Mouse (Mus musculus) hindbrain, postnatal 0 days (tissue): Measurements from ENCODE around the gene Trappc2l. TPM values are rescaled to one million over a fixed set of nuclear protein-coding genes. Genes with fewer than 3 reads are reported as not detected.

ENCODE experiments used
- ATAC-seq: fragments of 200-750 bp; cut with Nextera tagmentation; 2 replicates; pipeline ENCODE4 v1.8.0; 2017; ENCODE audit warnings: mild to moderate bottlenecking, moderate TSS enrichment, moderate library complexity
- DNase-seq: peaks from one replicate; pipeline ENCODE4 v3.0.0-alpha.2; 2015; ENCODE audit warnings: low spot score
- H3K27ac ChIP-seq: fragments of 300-500 bp; sonication (generic); 2 replicates; pipeline ENCODE4 v1.5.1; 2014; ENCODE audit warnings: mild to moderate bottlenecking
- H3K27me3 ChIP-seq: fragments of 300-500 bp; sonication (generic); 2 replicates; pipeline ENCODE4 v1.6.1; 2014; ENCODE audit warnings: low read length, mixed read lengths; ENCODE audit not compliant: insufficient read depth
- H3K36me3 ChIP-seq: fragments of 300-500 bp; sonication (generic); 2 replicates; pipeline ENCODE4 v1.6.1; 2014; ENCODE audit warnings: low read length, mixed read lengths; ENCODE audit not compliant: insufficient read depth
- H3K4me1 ChIP-seq: fragments of 300-500 bp; sonication (generic); 2 replicates; pipeline ENCODE4 v1.6.1; 2014; ENCODE audit warnings: antibody characterized with exemption, low read length, mixed read lengths; ENCODE audit not compliant: insufficient read depth
- H3K4me2 ChIP-seq: fragments of 300-500 bp; sonication (generic); 2 replicates; pipeline ENCODE4 v1.6.1; 2014; ENCODE audit warnings: low read depth, mild to moderate bottlenecking, low read length, moderate library complexity, mixed read lengths
- H3K4me3 ChIP-seq: fragments of 300-500 bp; sonication (generic); 2 replicates; pipeline ENCODE4 v1.5.1; 2014; ENCODE audit warnings: low read length
- H3K9ac ChIP-seq: fragments of 300-500 bp; sonication (generic); replicated peaks from 2 replicates; pipeline ENCODE4 v1.6.1; 2014; ENCODE audit warnings: mild to moderate bottlenecking, low read length, moderate library complexity, mixed read lengths
- H3K9me3 ChIP-seq: fragments of 300-500 bp; sonication (generic); 2 replicates; pipeline ENCODE4 v1.6.1; 2016; ENCODE audit warnings: low read length, mixed read lengths
- CTCF ChIP-seq: IDR thresholded peaks from 2 replicates; pipeline ENCODE4 v1.5.1; 2016; ENCODE audit warnings: antibody characterized with exemption, control low read depth, low read depth
- WGBS: fragments of 180-500 bp; shearing (Covaris S2); extraction: QIAGEN DNeasy Blood & Tissue Kit; methylation state at CpG from one replicate; pipeline ENCODE4 v1.1.7; 2014; 5-methylcytosine and 5-hydroxymethylcytosine counted together
- polyA plus RNA-seq: library from polyadenylated mRNA; unstranded; fragments of >200 nt; fragmentation: Nextera tagmentation; extraction: Ambion mirVana; gene quantifications from 2 replicates; pipeline ENCODE4 v1.2.1, GENCODE M21; 2015
- total RNA-seq: library from RNA; depleted of rRNA; stranded (reverse); fragments of >200 nt; gene quantifications from 2 replicates; pipeline ENCODE4 v1.2.3, GENCODE M21; 2014

Trappc2l gene
- total and polyA plus RNA-seq, 2 experiments from 2014 or later: 11.4 to 130 TPM

DNA sequence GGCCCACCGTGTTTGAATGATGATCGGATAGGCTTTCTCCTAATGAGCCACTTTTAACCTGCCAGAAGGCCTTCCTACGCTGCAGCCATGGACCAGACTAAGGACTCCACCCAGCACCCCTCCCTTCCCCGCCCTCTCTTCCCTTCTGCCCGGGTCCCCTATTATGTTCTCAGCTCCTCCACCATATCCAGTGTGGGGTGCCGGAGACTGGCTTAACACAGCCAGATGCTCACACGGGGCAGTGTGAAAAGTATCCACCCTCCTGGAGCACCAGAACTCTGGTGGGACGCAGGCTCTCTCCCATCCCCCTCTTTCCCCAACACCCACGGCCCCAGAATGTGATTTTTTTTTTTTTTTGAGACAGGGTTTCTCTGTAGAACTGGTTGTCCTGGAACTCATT lies 37.9 kb upstream of the Trappc2l start:
- no peak for ATAC-seq
- Histone ChIP-seq H3K4me3 (no peak overlapping the region), H3K27me3 (no peaks in the 10 kb centered on the region), H3K9ac (no peak overlapping the region), H3K36me3 (no peaks in the 10 kb centered on the region; the same call in 1 of the 2 replicates), H3K9me3 (no peaks in the 10 kb centered on the region), H3K4me1 (peaks cover 24% of the 10 kb centered on the region), H3K27ac (no peak overlapping the region), H3K4me2 (no peak overlapping the region)
- no peak for DNase-seq
- TF ChIP-seq CTCF: no peak
- WGBS: 50% methylated on average over 9 of the region's 9 CpGs

DNA sequence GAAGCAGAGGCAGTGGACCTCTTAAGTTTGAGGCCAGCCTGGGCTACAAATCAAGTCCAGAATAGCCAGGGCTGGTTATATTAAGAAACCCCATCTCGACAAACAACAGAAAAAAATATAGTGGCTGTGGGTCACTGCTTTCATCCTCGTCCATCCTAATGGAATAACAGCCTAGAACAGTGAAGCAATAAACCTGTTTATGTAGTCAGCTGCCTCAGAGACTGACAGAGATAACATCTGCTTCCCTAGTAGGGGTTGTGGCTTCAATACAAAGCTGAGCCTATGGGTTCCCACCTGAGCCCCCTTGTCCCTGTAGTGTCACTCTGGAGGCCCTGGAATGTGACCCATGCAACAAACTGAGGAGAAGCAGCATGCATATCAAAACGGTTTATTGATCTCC lies 37.2 kb upstream of the Trappc2l start:
- H3K27ac ChIP-seq: no peak overlapping the region
- TF ChIP-seq CTCF: no peak
- peaks cover 24% of the 10 kb centered on the region for H3K4me1 ChIP-seq
- ATAC-seq (no peak), DNase-seq (no peak)
- no peaks in the 10 kb centered on the region for H3K9me3 ChIP-seq
- no peaks in the 10 kb centered on the region; the same call in 1 of the 2 replicates for H3K36me3 ChIP-seq
- H3K4me2 ChIP-seq: no peak overlapping the region
- H3K9ac ChIP-seq: no peak overlapping the region
- H3K27me3 ChIP-seq: no peaks in the 10 kb centered on the region
- WGBS: 44% methylated on average over 3 of the region's 3 CpGs
- H3K4me3 ChIP-seq: no peak overlapping the region

- H3K9me3 ChIP-seq: no peaks in the 10 kb centered on the region
- 44% methylated on average over 10 of the region's 10 CpGs for WGBS
- H3K27ac ChIP-seq: no peak overlapping the region
- DNase-seq (no peak), ATAC-seq (no peak)
- no peak overlapping the region for H3K4me3 ChIP-seq
- H3K4me1 ChIP-seq: peaks cover 24% of the 10 kb centered on the region
- H3K4me2 ChIP-seq: peak overlapping the region; percentile 74
- H3K9ac ChIP-seq: no peak overlapping the region
- no peaks in the 10 kb centered on the region; the same call in 1 of the 2 replicates for H3K36me3 ChIP-seq
- H3K27me3 ChIP-seq: no peaks in the 10 kb centered on the region
- TF ChIP-seq CTCF: no peak
Measured at GRCm38 (mm10) chr8:122574667-122575251, 36.7 kb upstream of the Trappc2l start.

DNA sequence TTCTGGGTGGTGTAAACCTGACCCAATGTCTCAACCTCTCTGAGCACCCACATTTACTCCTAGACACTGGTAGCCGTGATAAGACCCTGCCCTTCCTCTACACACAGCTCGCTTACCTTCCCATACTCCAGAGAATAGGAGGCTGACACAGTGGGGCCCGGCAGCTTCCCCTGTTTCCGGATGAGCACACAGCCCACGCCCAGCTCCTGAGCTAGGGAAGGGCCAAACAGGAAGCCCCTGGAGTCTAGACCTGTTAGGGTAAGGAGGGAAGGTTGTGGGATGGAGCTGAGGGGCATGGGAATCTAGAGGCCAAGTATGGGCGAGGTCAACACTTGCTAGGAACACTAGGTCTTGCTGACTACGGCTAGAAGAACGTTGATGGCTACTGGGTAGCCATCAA lies 36.2 kb upstream of the Trappc2l start:
- Histone ChIP-seq H3K4me3 (no peak overlapping the region; the same call in 1 of the 2 replicates), H3K9ac (peak overlapping the region; percentile 82; the same call in 1 of the 2 replicates), H3K27ac (no peak overlapping the region), H3K27me3 (no peaks in the 10 kb centered on the region), H3K9me3 (no peaks in the 10 kb centered on the region), H3K4me1 (peaks cover 24% of the 10 kb centered on the region), H3K36me3 (no peaks in the 10 kb centered on the region; the same call in 1 of the 2 replicates), H3K4me2 (peak overlapping the region; percentile 74)
- no peak for TF ChIP-seq CTCF
- DNase-seq (no peak), ATAC-seq (no peak)
- WGBS: 71% methylated on average over 8 of the region's 8 CpGs

DNA sequence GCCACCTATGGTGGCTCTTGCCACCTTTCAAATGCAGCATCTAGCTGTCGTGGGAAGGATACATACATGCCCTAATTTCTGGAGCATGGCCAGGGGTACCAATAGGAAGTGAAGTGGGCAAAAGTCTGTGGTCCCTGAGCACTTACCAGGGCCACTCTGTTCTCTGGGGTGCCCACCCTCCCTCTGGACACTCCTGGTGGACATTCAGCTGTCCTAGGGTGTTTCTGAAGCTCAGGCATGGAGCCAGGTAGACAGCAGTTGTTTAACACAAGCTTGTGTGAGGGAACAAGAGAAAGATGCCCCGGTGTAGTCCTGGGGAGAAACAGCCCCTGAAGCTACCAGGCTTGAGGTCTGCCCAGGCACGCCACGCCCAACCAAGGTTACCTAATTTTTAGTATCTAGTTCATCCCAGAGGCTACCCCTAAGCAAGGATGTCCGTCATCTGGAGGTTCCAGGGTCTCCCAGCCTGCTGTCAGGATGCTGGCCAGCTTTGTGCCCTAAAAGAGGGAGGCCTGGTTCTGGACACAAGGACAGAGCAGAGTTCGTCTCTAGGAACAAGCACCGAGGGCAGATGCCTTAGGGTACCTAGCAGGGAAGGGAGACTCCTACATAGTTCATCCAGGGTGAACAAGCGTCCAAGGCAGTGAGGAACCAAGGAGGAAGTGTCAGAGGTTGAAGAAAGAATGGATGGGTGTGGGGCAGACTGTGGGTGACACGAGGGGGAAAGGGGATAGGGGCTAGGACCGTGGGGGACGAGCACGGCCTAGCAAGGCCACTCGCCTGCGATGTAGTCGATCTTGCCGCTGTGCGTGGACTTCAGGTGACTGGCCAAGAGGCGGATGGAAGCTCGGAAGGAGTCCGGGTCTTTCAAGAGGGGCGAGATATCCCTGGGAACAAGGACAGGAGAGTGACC lies 35.4 kb upstream of the Trappc2l start:
- peak overlapping the region; percentile 74 for H3K4me2 ChIP-seq
- WGBS: 16% methylated on average over 21 of the region's 21 CpGs
- no peaks in the 10 kb centered on the region for H3K27me3 ChIP-seq
- no peak for DNase-seq
- no peaks in the 10 kb centered on the region for H3K9me3 ChIP-seq
- H3K27ac ChIP-seq: peak overlapping the region; percentile 70
- peak overlapping the region; percentile 82 for H3K9ac ChIP-seq
- peak; percentile 44 for ATAC-seq
- peaks cover 24% of the 10 kb centered on the region for H3K4me1 ChIP-seq
- H3K4me3 ChIP-seq: peak overlapping the region; percentile 45
- no peak for TF ChIP-seq CTCF
- H3K36me3 ChIP-seq: no peaks in the 10 kb centered on the region; the same call in 1 of the 2 replicates

GRCm38 (mm10) chr8:122576648-122577022 lies 34.8 kb upstream of the Trappc2l start, which contains the start of gene Aprt:
Gene Aprt (minus strand): TSS chr8:122576909.
- Histone ChIP-seq H3K27ac (peak within 1 kb of the TSS; percentile 70), H3K4me3 (peak within 1 kb of the TSS; percentile 45), H3K9me3 (no peaks in the 10 kb centered on the region), H3K4me1 (peaks cover 24% of the 10 kb centered on the region), H3K9ac (peak within 1 kb of the TSS; percentile 82), H3K4me2 (peak within 1 kb of the TSS; percentile 74), H3K27me3 (no peaks in the 10 kb centered on the region), H3K36me3 (no peaks in the 10 kb centered on the region; the same call in 1 of the 2 replicates)
- peak; percentile 92 for ATAC-seq
- peak; percentile 96 for DNase-seq
- TF ChIP-seq CTCF: no peak
- WGBS: under 1% methylated on average over 36 of the region's 39 CpGs
